Mouse (Mus musculus) erythroblast, embryonic 14.5 days (primary cell): ENCODE data around the gene Mical3.

Source experiments
- GATA1 ChIP-seq: IDR thresholded peaks from 2 replicates; pipeline ENCODE4 v1.6.1; 2012; ENCODE audit warnings: low read length, inconsistent platforms, mixed read lengths
- TAL1 ChIP-seq: IDR thresholded peaks from 3 replicates; pipeline ENCODE4 v1.6.1; 2012; ENCODE audit warnings: low read length, inconsistent platforms, mixed read lengths

- no peak for TF ChIP-seq TAL1
- no peak for TF ChIP-seq GATA1
Measured at GRCm38 (mm10) chr6:121055496-121055895, 75.3 kb downstream of the Mical3 start.
